Mouse (Mus musculus): Measurements from ENCODE around the gene Edar. TPM values are rescaled to one million over a fixed set of nuclear protein-coding genes. Genes with fewer than 3 reads are reported as not detected.

Edar gene
- total RNA-seq, 2 experiments from 2014 or later, result 0.11 TPM; not detected in 1

DNA sequence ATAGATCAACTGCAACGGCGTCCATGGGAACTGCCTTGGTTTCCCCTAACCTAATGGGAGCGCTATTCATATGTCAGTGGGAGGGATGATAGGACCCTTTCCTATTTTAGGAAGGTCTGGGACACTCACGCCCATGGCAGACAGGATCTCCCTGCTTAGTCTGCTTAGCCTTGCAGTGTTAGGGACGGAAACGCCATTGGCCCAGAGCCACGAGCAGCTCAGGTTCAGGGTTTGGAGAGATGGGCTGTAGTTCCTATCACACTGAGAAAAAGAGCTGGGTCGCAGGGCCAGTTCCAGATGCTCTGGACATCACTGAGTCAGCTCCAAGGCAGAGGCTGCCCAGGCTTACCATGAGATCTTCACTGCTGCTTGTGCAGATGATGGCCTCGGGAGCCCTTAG is 32.5 kb downstream of the Edar start:
- TF ChIP-seq CTCF (IDR thresholded peaks at IDR 0.05), result no peak
- H3K27ac ChIP-seq, result 0 out of 2 replicates have a peak overlapping the region, but pooled peaks have one; percentile 6
- intact Hi-C loops (cut with DNase I), result no loop called here
- no peak overlapping the region for H3K4me3 ChIP-seq
- DNase-seq, result peak; percentile 58

DNA sequence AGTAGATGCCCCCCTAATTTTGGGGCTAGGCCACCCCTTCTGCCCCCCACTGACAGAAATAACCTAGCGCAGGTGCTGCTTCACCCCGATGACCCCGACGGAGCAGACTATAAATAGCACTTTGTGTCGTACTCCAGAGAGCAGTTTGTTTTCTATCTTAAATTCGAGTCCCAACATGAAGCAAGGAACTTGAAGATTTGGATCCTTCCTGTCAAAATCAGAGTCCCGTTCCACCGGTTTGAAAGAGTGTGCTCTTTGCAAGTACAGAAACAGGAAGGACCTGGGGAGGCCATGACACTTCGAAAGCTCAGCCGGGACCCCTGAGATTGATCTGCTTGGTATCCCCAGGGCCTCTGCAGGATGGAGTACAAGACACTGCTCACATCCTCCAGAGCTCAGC is 33.8 kb downstream of the Edar start:
- no peak for TF ChIP-seq CTCF (IDR thresholded peaks at IDR 0.05)
- intact Hi-C loops (cut with DNase I), result no loop called here
- H3K27ac ChIP-seq, result 0 out of 2 replicates have a peak overlapping the region, but pooled peaks have one; percentile 20
- H3K4me3 ChIP-seq, result no peak overlapping the region
- no peak for DNase-seq

DNA sequence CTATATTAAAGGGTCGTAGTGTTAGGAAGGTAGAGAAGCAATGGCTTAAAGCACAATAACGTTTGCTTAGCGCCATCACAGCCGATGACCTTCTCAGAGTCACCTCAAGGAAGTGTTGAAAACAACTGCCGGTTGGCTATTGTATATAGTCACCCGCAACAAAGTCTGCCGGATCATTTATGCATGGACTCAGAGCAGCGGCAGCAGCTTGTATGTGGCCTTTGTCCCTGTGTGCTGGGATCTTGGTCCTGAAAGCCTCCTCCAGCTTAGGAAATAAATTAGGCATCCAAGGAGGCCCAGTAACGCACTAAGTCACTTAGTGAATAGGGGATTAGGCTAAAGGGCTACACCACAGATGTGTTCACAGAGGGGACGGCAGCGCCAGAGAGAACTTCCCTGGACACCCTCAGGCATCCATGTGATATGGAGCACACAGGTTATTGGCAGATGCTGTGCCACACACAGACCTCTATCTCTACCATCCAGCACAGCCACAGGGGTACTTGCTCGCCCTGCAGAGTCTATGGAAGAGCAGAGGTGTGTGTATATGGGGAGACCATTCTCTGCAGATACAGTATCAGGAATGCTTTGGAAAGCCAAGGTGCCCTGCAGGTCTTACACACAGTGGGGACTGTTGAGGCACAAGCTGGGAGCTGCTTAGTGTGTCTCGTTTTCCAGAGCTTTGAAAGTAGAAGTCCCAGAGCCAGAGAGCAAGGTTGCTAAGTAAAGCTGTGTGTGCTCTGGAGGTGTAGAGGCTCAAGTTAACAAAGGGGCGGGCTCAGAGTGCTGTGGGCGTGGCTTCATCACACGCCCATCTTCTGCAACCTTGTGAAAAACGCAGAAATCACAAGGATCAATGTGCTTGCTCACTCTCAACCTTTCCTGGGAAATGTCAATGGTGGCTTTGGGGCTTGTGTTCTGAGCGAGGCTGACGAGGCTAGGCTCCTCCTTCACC is 34.7 kb downstream of the Edar start:
- no peak for DNase-seq
- intact Hi-C loops (cut with DNase I), result no loop called here
- H3K27ac ChIP-seq, result no peak overlapping the region
- H3K4me3 ChIP-seq, result no peak overlapping the region
- no peak for TF ChIP-seq CTCF (IDR thresholded peaks at IDR 0.05)

DNA sequence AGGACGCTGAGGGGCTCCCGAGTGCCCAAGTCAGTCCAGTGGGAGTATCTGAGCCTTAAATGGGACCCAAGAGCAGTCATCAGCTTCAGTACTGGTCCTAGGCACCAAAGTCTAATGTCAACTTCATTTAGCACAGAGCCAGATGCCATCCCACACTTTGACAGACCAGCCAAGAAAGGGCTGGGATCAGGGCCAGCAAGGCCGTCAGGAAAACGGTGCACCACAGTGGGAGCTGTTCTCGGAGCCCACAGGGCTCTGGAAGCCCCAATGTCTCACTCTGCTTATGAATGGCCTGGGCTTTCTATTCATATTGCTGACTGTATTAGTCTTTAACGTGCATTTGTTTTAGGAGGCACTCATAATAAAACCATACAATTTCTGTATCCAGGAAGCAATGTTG is 36.2 kb downstream of the Edar start:
- Histone ChIP-seq H3K4me3 (no peak overlapping the region), H3K27ac (no peak overlapping the region)
- intact Hi-C loops (cut with DNase I), result no loop called here
- DNase-seq, result no peak
- no peak for TF ChIP-seq CTCF (IDR thresholded peaks at IDR 0.05)

DNA sequence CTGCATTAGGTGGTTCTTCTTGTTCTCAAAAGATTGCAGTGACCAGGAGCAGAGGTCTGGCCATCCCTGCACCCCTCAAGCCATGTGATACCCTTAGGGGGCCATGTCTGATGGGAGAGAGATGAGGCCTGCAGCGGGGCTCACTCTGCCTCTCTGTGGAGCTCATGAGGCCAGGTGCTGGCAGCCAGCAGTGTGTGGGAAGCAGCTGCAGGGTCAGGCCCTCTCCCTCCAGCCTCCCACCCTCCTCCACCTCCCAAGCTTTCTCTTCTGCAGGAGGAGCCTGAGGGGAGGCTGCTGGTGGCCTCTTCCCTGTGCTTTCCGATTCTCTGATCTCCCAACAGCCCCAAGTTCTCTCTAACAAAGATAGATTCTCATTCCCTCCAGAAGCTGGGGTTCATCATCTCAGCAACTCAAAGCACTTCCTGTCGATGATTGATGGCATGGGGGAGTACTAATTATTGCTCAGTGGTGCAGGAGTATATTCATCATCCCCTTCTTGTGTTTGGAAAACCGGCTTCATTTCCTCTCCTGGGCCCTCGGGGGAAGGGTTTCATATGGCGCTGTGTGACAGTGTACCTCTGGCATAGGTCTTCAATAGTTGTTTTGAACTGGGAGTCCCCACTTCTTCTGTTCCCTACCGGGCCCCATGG is 38.9 kb downstream of the Edar start:
- DNase-seq, result no peak
- Histone ChIP-seq H3K27ac (no peak overlapping the region), H3K4me3 (no peak overlapping the region)
- intact Hi-C loops (cut with DNase I), result no loop called here
- TF ChIP-seq CTCF (IDR thresholded peaks at IDR 0.05), result no peak

DNA sequence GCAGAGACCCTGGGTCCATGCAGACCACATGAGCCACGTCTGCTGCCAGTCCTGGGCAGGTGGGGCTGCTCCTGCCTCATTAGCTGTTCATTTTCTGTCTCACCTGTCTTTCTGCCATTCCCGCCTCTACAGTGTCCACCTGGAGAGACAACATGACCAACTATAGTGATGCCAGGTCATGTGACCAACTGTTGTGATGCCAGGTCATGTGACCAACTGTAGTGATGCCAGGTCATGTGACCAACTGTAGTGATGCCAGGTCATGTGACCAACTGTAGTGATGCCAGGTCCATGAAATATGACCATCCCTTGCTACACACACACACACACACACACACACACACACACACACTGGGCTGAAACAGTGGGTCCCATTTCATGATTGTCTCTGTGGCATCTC is 41.9 kb downstream of the Edar start:
- intact Hi-C loops (cut with DNase I), result no loop called here
- TF ChIP-seq CTCF (IDR thresholded peaks at IDR 0.05), result no peak
- no peak for DNase-seq
- H3K27ac ChIP-seq, result no peak overlapping the region
- no peak overlapping the region for H3K4me3 ChIP-seq

DNA sequence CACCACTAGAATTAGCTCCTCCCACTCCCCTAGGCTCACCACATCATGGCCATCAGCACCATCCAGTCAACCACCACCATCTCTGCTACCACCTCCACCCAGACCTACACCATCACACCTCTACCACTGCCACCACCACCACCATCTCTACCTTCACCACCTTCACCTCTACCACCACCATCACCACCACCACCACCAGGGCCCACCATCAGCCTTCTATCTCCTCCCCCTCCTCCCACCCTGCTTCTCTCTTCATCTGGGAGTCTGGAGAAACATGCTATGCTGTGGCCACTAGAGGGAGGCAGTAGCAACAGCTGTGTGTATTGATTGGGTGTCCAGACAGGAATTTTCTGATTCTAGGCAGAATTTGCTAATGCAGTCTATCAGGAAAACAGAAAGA is 47.9 kb downstream of the Edar start:
- no peak for DNase-seq
- intact Hi-C loops (cut with DNase I), result loop anchor here (2.0 kb wide), 1 partner anchor 47 kb away; the partner anchor contains the start of gene Edar
- H3K4me3 ChIP-seq, result no peak overlapping the region
- H3K27ac ChIP-seq, result no peak overlapping the region
- TF ChIP-seq CTCF (IDR thresholded peaks at IDR 0.05), result peak; percentile 66

DNA sequence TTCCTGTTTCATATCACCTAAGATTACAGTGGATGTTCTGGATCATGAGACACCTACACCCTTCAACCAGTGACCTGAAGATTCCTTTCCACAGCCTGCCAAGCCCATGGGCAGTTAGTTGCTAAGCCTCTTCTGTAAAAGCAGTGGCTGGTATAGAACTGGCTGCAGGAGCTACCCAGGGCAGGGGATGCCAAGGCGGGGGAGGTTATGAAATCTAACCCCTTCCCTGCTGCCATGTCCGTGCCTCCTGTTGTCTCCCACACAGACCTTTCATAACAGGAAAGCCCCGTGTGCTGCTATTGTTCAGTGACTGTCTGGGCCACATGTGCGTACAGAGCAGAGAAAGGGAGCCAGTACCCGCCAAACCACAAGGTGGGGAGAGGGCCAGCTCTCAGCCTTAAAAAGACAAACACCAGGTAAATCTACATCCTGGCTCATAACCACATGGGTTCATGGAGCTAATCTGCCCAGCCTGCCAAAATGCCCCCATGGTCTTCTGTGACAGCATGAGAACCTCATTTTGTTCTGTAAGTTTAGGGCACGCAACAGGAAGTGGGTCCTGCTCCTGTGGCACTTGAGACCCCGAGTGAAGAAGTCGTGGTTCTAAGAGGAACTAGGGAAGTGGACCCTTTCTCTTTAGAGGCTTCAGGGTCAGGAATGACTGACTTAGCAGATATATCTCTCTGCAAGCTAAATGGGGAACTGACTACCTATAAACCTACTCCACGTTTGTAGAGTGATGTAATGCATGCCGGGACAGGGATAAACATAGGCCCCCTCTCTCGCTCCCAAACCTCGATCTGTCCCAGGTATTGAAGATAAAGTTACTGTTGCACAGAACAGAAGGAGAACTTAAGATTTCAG is 50.4 kb downstream of the Edar start:
- Histone ChIP-seq H3K4me3 (no peak overlapping the region), H3K27ac (no peak overlapping the region)
- no peak for DNase-seq
- TF ChIP-seq CTCF (IDR thresholded peaks at IDR 0.05), result no peak
- intact Hi-C loops (cut with DNase I), result no loop called here

DNA sequence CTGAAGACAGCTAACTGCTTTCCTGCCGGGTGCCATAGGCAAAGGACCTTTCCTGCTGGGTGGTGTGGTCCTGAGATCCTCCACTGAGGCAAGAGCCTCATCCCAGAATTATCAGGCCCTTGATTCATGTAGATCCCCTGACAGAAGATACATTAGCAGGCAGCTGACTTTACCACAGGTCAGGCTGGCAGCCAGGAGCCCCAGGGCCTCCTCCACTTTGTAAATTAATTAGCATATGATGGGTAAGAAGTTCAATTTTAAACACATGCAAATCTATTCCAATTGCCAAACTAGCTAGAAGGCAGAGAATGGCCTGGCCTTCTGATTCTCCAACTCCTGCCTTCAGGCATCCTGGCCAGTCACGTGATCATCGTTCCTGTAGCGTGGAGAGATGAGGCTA is 56.2 kb downstream of the Edar start:
- no peak for DNase-seq
- no peak overlapping the region for H3K27ac ChIP-seq
- H3K4me3 ChIP-seq, result no peak overlapping the region
- TF ChIP-seq CTCF (IDR thresholded peaks at IDR 0.05), result no peak
- intact Hi-C loops (cut with DNase I), result no loop called here

DNA sequence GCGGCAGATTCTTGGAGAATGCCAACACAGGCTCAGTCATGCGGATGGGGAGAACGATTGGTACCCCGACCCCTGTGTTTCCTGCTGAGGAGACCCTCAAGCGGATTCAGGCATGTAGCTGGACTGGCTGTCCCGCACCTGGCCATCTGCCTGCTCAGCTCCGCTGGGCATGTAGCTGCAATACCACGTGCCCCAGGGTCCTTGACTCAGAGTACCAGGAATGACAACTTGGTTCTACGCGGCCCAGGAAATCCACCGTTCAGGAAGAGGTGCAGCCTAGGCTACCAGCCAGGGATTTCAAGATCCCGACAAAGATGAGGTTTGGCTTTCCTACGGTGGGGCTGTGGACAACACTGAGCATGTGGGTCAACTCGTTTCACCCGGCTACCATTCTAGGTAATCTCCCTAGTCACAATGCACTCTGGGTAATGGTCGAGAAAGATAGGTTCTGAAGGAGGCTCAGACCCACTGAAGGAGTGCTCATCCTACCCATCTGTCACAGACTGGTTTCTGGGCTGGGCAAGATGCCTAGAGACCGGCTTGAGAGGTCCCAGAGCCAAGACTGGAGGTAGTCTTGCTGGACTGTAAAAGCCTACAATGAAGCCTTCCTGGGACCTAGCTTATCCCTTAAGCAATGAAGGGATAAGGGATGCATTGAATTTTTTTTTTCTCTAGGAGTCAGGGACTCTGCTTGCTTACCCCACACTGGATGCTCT is 56.8 kb downstream of the Edar start:
- no peak for TF ChIP-seq CTCF (IDR thresholded peaks at IDR 0.05)
- no peak for DNase-seq
- Histone ChIP-seq H3K4me3 (no peak overlapping the region), H3K27ac (no peak overlapping the region)
- intact Hi-C loops (cut with DNase I), result no loop called here

DNA sequence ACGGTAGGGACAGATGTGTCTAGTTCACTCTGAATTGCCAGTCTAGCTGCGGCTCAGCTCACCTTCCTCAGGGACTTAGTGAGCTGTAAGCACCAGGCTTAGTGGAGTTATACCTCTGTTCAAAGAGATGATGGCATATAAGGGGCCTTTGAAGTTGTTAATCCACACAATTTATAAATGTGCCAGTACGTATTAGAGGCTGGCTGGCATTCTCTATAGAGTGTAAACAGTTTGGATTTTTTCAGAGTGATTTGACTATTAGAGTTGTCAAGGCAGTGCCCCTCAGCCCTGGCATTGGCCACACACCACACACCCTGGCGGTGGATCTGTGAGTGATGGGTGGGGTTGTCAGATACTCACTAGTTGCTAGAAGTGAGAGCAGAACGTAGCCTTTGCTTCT is 58.9 kb downstream of the Edar start:
- intact Hi-C loops (cut with DNase I), result no loop called here
- DNase-seq, result no peak
- H3K4me3 ChIP-seq, result no peak overlapping the region

DNA sequence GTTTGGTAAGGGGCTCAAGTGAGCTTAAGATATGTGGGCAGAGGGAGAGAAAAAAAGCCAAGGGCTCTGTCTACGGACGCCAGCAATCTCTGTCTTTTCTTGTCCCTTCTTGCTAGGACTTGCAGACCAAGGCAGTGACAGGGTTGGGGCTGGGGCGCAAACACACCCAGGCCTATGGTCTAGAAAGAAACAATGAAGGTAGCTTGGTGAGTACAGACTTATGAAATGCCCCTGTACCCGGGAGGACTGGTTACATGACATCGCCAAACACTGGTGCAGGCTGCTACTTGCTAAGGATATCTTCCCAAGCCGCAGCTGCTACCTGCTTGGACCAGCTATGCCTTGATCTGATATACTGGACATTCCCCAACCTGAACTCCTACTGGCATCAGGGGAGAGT is 60.9 kb downstream of the Edar start:
- no peak for TF ChIP-seq CTCF (IDR thresholded peaks at IDR 0.05)

More for the DNA sequence above, 58.9 kb downstream of the Edar start:
- H3K27ac ChIP-seq, result no peak overlapping the region
- no peak for TF ChIP-seq CTCF (IDR thresholded peaks at IDR 0.05)

More for the DNA sequence above, 60.9 kb downstream of the Edar start:
- no peak overlapping the region for H3K27ac ChIP-seq
- H3K4me3 ChIP-seq, result no peak overlapping the region
- no peak for DNase-seq
- intact Hi-C loops (cut with DNase I), result no loop called here
